Mouse (Mus musculus) hindbrain, embryonic 10.5 days (tissue): ENCODE data around the gene Twnk. TPM values are rescaled to one million over a fixed set of nuclear protein-coding genes. Genes with fewer than 3 reads are reported as not detected.

Experiments used
- polyA plus RNA-seq: library from polyadenylated mRNA; unstranded; fragments of >200 nt; fragmentation: Nextera tagmentation; extraction: Ambion mirVana; gene quantifications from 2 replicates; pipeline ENCODE4 v1.2.1, GENCODE M21; 2016

The Twnk gene
- polyA plus RNA-seq, 1 experiment from 2014 or later, result 23.6 TPM

Other genes with a start within 250 kb of the Twnk start
- gene Pax2, start 249.6 kb upstream of the Twnk start, polyA plus RNA-seq, result 3.2 and 8.2 TPM in 2 replicates
- 28.1 and 39.3 TPM in 2 replicates for gene Slf2, start 74.5 kb upstream of the Twnk start, polyA plus RNA-seq
- 3.6 and 5.9 TPM in 2 replicates for gene Sema4g, start 16.6 kb upstream of the Twnk start, polyA plus RNA-seq
- gene Mrpl43, start 779 bp downstream of the Twnk start, polyA plus RNA-seq, result 75.6 and 83.0 TPM in 2 replicates
- 67.5 and 69.1 TPM in 2 replicates for gene Lzts2, start 8.8 kb downstream of the Twnk start, polyA plus RNA-seq
- 0.26 and 0.40 TPM in 2 replicates for gene Pdzd7, start 40.1 kb downstream of the Twnk start, polyA plus RNA-seq
- 9.8 and 17.8 TPM in 2 replicates for gene Sfxn3, start 41.8 kb downstream of the Twnk start, polyA plus RNA-seq
- gene Kazald1, start 69.6 kb downstream of the Twnk start, polyA plus RNA-seq, result 1.3 and 8.9 TPM in 2 replicates
- gene Tlx1, start 145.0 kb downstream of the Twnk start, polyA plus RNA-seq, result 1.5 and 7.4 TPM in 2 replicates
- 1.4 and 8.9 TPM in 2 replicates for gene Lbx1, start 230.1 kb downstream of the Twnk start, polyA plus RNA-seq